Mouse (Mus musculus): ENCODE measurements at regions not wholly inside any gene's neighbourhood (a gene's known extent, or its start where the extent isn't known, plus 50 kb on each side); places are given as distances from the start of the nearest gene placed in this dataset.

DNA sequence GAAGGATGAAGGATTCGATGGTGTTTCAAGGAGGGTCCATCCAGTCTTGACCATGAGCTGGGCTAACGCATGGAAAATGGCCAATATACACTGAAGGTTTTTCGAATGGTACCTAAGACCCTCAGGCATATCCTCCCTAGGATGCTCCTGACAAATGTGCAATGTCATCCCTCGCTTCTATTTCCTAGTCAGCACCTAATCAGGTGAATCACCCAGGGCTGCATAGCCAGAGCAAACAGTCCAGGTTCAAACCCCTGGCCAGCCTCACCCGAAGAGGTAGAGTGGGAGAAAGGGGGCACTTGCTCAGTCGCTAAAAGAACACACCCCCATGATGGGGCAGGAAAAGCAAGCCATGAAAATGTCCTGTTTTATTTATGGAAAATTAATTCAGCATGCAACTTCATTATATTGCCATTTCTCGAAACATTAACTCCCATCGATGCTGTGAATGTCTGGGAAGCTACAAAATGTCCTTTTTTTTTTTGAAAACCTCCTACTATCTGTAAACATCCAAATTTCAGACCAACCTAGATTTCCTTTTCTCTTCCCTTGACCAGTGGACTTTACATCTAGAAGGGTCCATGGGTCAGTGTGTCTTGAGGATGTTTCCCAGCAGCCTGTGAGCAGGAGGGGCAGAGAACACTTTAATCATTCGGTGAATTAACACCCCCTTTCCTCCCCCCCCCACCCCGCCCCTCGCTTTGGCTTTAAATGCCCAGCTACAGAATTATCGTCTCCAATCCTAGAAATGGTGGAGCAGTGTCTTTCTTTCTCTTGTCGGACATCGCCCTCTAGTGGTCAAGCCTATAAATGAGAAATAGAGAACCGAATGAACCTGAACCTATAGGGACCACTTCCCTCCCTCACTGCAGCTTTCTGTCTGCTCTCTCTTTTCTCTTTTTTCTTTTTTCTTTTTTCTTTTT is 68.8 kb upstream of the Il12b start:
- DNase-seq (ENCODE audit: extremely low spot score, low spot score) = peak; percentile 66

DNA sequence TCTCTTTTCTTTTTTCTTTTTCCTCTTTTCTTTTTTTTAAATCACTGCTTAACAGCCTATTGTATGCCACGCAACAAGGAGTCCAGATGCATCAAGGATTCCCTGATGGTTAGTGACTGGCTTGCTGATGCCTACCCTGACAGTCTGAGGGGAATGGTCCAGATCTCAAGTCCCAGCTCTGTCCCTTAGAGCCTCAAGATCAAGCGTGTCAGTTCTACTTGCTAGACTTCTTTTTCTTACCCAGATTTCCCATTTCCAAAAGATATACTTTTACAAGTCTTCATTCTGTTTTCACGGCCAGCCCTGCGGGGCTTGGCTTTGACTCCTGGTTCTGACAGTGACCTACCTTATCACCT is 68.1 kb upstream of the Il12b start:
- DNase-seq (ENCODE audit: extremely low spot score, low spot score) = no peak

DNA sequence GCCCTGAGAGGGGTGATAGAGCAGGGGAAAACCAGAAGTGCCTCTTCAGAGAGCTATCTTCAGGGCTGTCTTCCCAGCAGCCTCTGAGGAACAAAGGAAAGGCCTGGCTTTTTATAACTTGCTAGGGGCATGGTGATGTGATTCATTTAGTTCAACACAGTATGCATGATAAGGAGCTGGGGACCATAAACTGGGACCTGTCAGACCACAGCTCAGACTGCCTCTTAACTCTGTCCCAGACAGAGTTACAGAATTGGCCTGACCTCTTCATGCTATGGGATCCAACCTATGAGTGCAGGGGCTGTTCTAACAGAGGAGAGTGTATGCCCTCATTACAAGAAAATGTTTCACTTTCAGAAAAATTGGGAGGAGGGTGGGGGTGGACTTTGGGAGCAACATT is 59.3 kb upstream of the Il12b start:
- DNase-seq (ENCODE audit: extremely low spot score, low spot score) = no peak

DNA sequence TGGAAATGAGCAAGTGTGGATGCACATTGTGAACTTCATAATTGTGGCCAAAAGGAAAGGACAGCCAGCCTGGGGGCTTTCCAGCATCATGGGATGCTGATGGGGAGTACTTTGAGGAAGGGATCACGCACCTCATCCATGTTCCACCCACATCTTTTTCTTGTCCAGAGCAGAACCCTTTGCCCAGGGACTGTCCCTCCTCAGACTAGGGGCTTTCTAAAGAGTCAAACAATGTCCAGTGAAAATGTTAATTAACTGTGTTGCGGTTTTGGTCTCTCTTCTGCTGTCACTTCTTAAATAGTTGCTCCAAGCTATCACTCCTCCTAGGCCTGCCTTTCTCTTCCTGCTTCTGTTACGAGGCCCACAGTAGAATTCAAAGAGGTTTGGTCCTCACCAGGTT is 51.6 kb upstream of the Il12b start:
- DNase-seq (ENCODE audit: extremely low spot score, low spot score) = no peak

DNA sequence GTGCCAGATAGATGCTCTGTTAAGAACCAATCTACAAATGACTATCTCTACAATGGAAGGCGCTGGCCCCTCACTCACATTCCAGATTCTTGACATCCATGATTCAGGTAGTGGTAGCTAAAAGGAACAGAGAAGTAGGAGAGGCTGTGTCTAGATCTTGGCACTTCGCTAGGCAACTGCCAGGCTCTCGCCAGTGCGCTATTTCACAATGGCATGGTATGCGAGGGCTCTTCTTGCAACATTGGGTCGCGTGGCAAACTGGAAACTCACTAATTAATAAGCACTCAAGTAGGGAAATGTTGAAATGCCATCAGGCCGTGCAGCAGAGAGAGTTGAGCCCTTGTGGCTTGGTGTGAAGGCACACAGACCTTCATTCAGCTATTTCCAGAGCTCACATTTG is 50.3 kb upstream of the Il12b start:
- no peak for DNase-seq (ENCODE audit: extremely low spot score, low spot score)

All from neural tube, embryonic 10.5 days (tissue).